Mouse (Mus musculus): ENCODE results near the gene 4930522H14Rik.

- no peak for TF ChIP-seq CTCF (IDR thresholded peaks at IDR 0.05; ENCODE audit: low read depth)
- TF ChIP-seq EP300 (IDR thresholded peaks at IDR 0.05; ENCODE audit: low read depth) = no peak
These were observed 47.3 kb upstream of the 4930522H14Rik start for GRCm38 (mm10) chr4:109578356-109578755.
